Mouse (Mus musculus): ENCODE measurements around the gene Brinp1.

Brinp1 gene

GRCm38 (mm10) chr4:68813997-68814396, 140.2 kb downstream of the Brinp1 start:
- peak; percentile 39 for DNase-seq (ENCODE audit: low read depth, low spot score)

GRCm38 (mm10) chr4:68806502-68806901, 147.7 kb downstream of the Brinp1 start:
- DNase-seq (ENCODE audit: low read depth, low spot score), result no peak

- no peak for DNase-seq (ENCODE audit: low read depth, low spot score)
Measured at GRCm38 (mm10) chr4:68801923-68802855, 152.0 kb downstream of the Brinp1 start.

- DNase-seq (ENCODE audit: low read depth, low spot score), result no peak
Measured at GRCm38 (mm10) chr4:68790003-68790402, 164.2 kb downstream of the Brinp1 start.

GRCm38 (mm10) chr4:68788477-68788999, 165.7 kb downstream of the Brinp1 start:
- no peak for DNase-seq (ENCODE audit: low read depth, low spot score)

GRCm38 (mm10) chr4:68787642-68788041, 166.6 kb downstream of the Brinp1 start:
- no peak for DNase-seq (ENCODE audit: low read depth, low spot score)

- no peak for DNase-seq (ENCODE audit: low read depth, low spot score)
Measured at GRCm38 (mm10) chr4:68768256-68768655, 185.9 kb downstream of the Brinp1 start.

- DNase-seq (ENCODE audit: low read depth, low spot score), result no peak
Measured at GRCm38 (mm10) chr4:68767393-68767792, 186.8 kb downstream of the Brinp1 start.

- no peak for DNase-seq (ENCODE audit: low read depth, low spot score)
Measured at GRCm38 (mm10) chr4:68765772-68766573, 188.2 kb downstream of the Brinp1 start.

- no peak for DNase-seq (ENCODE audit: low read depth, low spot score)
Measured at GRCm38 (mm10) chr4:68764937-68765336, 189.3 kb downstream of the Brinp1 start.

- DNase-seq (ENCODE audit: low read depth, low spot score), result no peak
Measured at GRCm38 (mm10) chr4:68720983-68721382, 233.2 kb downstream of the Brinp1 start.

Measured in WW6 (cell line).